Comparison of ENCODE assay signal across 11 mouse cellular contexts in the genomic region with DNA sequence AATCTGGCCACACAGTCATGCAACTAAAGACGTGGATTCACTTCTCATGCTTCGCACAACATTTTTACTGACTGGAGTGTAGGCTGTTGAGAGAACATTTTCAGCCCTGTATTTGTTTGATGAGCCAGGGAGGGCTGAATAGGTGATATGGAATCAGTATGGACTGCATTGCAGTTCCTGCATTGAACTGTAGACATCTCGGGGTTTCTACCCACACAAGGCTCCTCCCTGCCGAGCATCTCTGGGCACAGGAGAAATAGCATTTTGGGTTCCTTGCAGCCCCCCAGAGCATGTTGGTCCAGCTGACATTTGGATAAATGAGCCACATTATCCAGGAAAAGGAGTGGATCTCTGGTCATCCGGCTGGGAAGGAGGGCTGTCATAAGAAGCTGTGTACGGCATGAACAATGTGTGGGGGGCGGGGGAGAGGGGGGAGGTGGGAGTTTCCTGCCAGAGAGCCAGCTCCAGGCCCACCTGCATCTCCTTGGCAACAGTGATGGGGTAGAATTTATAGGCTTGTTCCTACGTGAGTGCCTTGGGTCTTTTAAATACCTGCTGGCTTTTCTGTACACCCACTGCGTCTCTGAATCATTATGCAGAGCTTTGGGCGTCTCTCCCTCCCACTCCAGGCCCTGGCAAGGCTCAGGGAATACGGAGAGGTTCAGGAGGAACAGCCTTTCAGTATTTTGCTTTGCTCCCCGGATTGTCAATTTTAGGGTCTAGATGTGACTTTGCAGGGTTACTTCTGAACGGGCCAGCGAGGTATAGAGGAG.
DNase-seq lines count a peak whose midpoint lies in the region; ATAC-seq and TF ChIP-seq lines count a peak whose summit lies in the region.
"Had no signal": no experiment of that assay in that cellular context is flagged by ENCODE, and none has a peak within 500 bp of the region (broad histone marks: within the 10 kb centered on the region; RNA-seq: fewer than 3 reads in every experiment).

No protein-coding gene starts in this region.

- H3K27ac ChIP-seq in kidney, embryonic 15.5 days, result no peak overlapping the region
- H3K27ac ChIP-seq in forebrain, postnatal 0 days (ENCODE audit: low read depth, low read length), result peak overlapping the region; percentile 72
- peak overlapping the region; percentile 84 for H3K27ac ChIP-seq in neural tube, embryonic 13.5 days (replicated peaks)
- H3K27ac ChIP-seq: embryonic facial prominence, embryonic 12.5 days had no signal

- no peaks in the 10 kb centered on the region for H3K36me3 ChIP-seq in kidney, embryonic 15.5 days
- H3K36me3 ChIP-seq in forebrain, postnatal 0 days (ENCODE audit: insufficient read depth), result no peaks in the 10 kb centered on the region
- no peaks in the 10 kb centered on the region for H3K36me3 ChIP-seq in neural tube, embryonic 13.5 days
- H3K36me3 ChIP-seq: embryonic facial prominence, embryonic 12.5 days had no signal

- no peaks in the 10 kb centered on the region for H3K9me3 ChIP-seq in kidney, embryonic 15.5 days (replicated peaks)
- H3K9me3 ChIP-seq in forebrain, postnatal 0 days (ENCODE audit: low read length), result no peaks in the 10 kb centered on the region
- no peaks in the 10 kb centered on the region for H3K9me3 ChIP-seq in neural tube, embryonic 13.5 days
- H3K9me3 ChIP-seq: embryonic facial prominence, embryonic 12.5 days had no signal

- H3K9ac ChIP-seq in kidney, embryonic 15.5 days, result no peak overlapping the region
- H3K9ac ChIP-seq in forebrain, postnatal 0 days, result 0 out of 2 replicates have a peak overlapping the region, but pooled peaks have one; percentile 2
- 0 out of 2 replicates have a peak overlapping the region, but pooled peaks have one; percentile 38 for H3K9ac ChIP-seq in neural tube, embryonic 13.5 days
- H3K9ac ChIP-seq: embryonic facial prominence, embryonic 12.5 days had no signal

- H3K27me3 ChIP-seq in kidney, embryonic 15.5 days, result no peaks in the 10 kb centered on the region
- H3K27me3 ChIP-seq in forebrain, postnatal 0 days (ENCODE audit: insufficient read depth, low read length), result no peaks in the 10 kb centered on the region
- no peaks in the 10 kb centered on the region for H3K27me3 ChIP-seq in neural tube, embryonic 13.5 days
- H3K27me3 ChIP-seq: CH12.LX; embryonic facial prominence, embryonic 12.5 days had no signal

- TF ChIP-seq CTCF in forebrain, postnatal 0 days (IDR thresholded peaks at IDR 0.05; ENCODE audit: low read depth), result 0 out of 2 replicates have a peak, but pooled peaks have one; percentile 21

- ATAC-seq in kidney, embryonic 15.5 days (replicated peaks; ENCODE audit: low FRiP score), result 0 out of 2 replicates have a peak, but pooled peaks have one; percentile 54
- peak; percentile 81 for ATAC-seq in forebrain, postnatal 0 days
- peak; percentile 85 for ATAC-seq in neural tube, embryonic 13.5 days (ENCODE audit: low read depth)

- no peak for DNase-seq in kidney, postnatal 25 days
- no peak for DNase-seq in forebrain, postnatal 0 days
- peak; percentile 65 to 69 for DNase-seq in left cerebral cortex, adult 18-20 months (ENCODE audit: low spot score in 2 of 2)
- DNase-seq in adrenal gland, postnatal 4 days (ENCODE audit: low spot score in 2 of 2), result no peak
- no peak for DNase-seq in lung, postnatal 10 days
- no peak for DNase-seq in heart, adult 18-20 months
- DNase-seq: adrenal gland, adult 2 months had no signal

- 37% methylated on average over 14 of the region's 14 CpGs for WGBS in kidney, embryonic 15.5 days
- 34% methylated on average over 14 of the region's 14 CpGs for WGBS in forebrain, postnatal 0 days
- WGBS in neural tube, embryonic 13.5 days, result 36% methylated on average over 14 of the region's 14 CpGs

- 0 out of 2 replicates have a peak overlapping the region, but pooled peaks have one; percentile 16 for H3K4me2 ChIP-seq in kidney, embryonic 15.5 days
- peak overlapping the region; percentile 20; the same call in 1 of the 2 replicates for H3K4me2 ChIP-seq in forebrain, postnatal 0 days (ENCODE audit: low read depth)
- H3K4me2 ChIP-seq in neural tube, embryonic 13.5 days, result peak overlapping the region; percentile 24; the same call in 1 of the 2 replicates
- H3K4me2 ChIP-seq: embryonic facial prominence, embryonic 12.5 days had no signal

- H3K4me1 ChIP-seq in kidney, embryonic 15.5 days, result peaks cover 20% of the 10 kb centered on the region
- H3K4me1 ChIP-seq in forebrain, postnatal 0 days (ENCODE audit: insufficient read depth), result peaks cover 13% of the 10 kb centered on the region
- H3K4me1 ChIP-seq in neural tube, embryonic 13.5 days (replicated peaks), result peaks cover 37% of the 10 kb centered on the region

- H3K4me3 ChIP-seq in kidney, embryonic 15.5 days (replicated peaks), result no peak overlapping the region
- H3K4me3 ChIP-seq in forebrain, postnatal 0 days (ENCODE audit: low read depth, low read length), result no peak overlapping the region
- H3K4me3 ChIP-seq in neural tube, embryonic 13.5 days, result no peak overlapping the region
- H3K4me3 ChIP-seq: embryonic facial prominence, embryonic 12.5 days had no signal

Comparison
In these comparisons a context has a peak if more than half of its experiments do, and no peak if none do; other contexts are left out.
1. DNase-seq: peak in left cerebral cortex, adult 18-20 months (2 of 2); none in kidney, postnatal 25 days (0 of 2), forebrain, postnatal 0 days (single experiment), adrenal gland, postnatal 4 days (0 of 2), lung, postnatal 10 days (single experiment) and heart, adult 18-20 months (0 of 2).
2. Peak in every context shown above with its lines, with median percentiles within 50 percentile points of each other: ATAC-seq and H3K4me2 ChIP-seq.